Mouse (Mus musculus) lung, embryonic 16.5 days (tissue): ENCODE measurements around the gene Samd3. TPM values are rescaled to one million over a fixed set of nuclear protein-coding genes. Genes with fewer than 3 reads are reported as not detected.
A peak's percentile ranks its signal among the peaks of the same experiment; 100 is the strongest.

Experiments used
- ATAC-seq: fragments of 200-750 bp; cut with Nextera tagmentation; 2 replicates; pipeline ENCODE4 v1.8.0; 2017; ENCODE audit warnings: low read depth, mild to moderate bottlenecking, moderate library complexity
- H3K27ac ChIP-seq: fragments of 300-500 bp; sonication (generic); 2 replicates; pipeline ENCODE4 v1.5.1; 2014; ENCODE audit warnings: mild to moderate bottlenecking, control low read depth, low read length
- H3K27me3 ChIP-seq: fragments of 300-500 bp; sonication (generic); 2 replicates; pipeline ENCODE4 v1.6.1; 2014; ENCODE audit warnings: low read depth, low read length, mixed read lengths; ENCODE audit not compliant: control insufficient read depth, insufficient read depth
- H3K36me3 ChIP-seq: fragments of 300-500 bp; sonication (generic); 2 replicates; pipeline ENCODE4 v1.6.1; 2014; ENCODE audit warnings: low read length; ENCODE audit not compliant: control insufficient read depth, insufficient read depth
- H3K4me1 ChIP-seq: fragments of 300-500 bp; sonication (generic); replicated peaks from 2 replicates; pipeline ENCODE4 v1.6.1; 2014; ENCODE audit warnings: low read length, mixed read lengths; ENCODE audit not compliant: control insufficient read depth, insufficient read depth
- H3K4me2 ChIP-seq: fragments of 300-500 bp; sonication (generic); 2 replicates; pipeline ENCODE4 v1.6.1; 2014; ENCODE audit warnings: low read depth, low read length, control low read depth
- H3K4me3 ChIP-seq: fragments of 300-500 bp; sonication (generic); 2 replicates; pipeline ENCODE4 v1.5.1; 2014; ENCODE audit warnings: mild to moderate bottlenecking, low read length, control low read depth
- H3K9ac ChIP-seq: fragments of 300-500 bp; sonication (generic); 2 replicates; pipeline ENCODE4 v1.6.1; 2014; ENCODE audit warnings: low read length, control low read depth
- H3K9me3 ChIP-seq: fragments of 300-500 bp; sonication (generic); 2 replicates; pipeline ENCODE4 v1.6.1; 2016; ENCODE audit warnings: low read length; ENCODE audit not compliant: control insufficient read depth
- WGBS: fragments of 180-500 bp; shearing (Covaris S2); extraction: QIAGEN DNeasy Blood & Tissue Kit; methylation state at CpG from one replicate; pipeline ENCODE4 v1.1.7; 2014; 5-methylcytosine and 5-hydroxymethylcytosine counted together
- polyA plus RNA-seq: library from polyadenylated mRNA; unstranded; fragments of >200 nt; fragmentation: Nextera tagmentation; extraction: Ambion mirVana; gene quantifications from 2 replicates; pipeline ENCODE4 v1.2.1, GENCODE M21; 2015

The Samd3 gene
- polyA plus RNA-seq, 1 experiment from 2014 or later, result 0.49 TPM

DNA sequence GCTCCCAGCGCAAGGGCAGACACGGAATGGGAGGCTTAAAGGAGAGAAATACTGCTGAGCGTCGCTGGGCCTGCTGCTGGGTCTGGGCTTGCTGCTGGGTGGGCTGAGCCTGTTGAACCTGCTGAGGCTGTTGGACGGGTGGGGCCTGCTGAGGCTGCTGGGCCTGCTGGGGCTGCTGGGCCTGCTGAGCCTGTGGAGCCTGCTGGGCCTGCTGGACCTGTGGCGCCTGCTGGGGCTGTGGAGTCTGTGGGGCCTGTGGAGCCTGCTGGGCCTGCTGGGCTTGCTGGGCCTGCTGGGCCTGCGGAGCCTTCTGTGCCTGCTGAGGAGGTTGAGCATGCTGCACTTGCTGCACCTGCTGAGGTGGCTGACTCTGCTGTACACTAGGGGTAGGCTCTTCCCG, 50.5 kb downstream of the Samd3 start:
- Histone ChIP-seq H3K36me3 (peaks cover 22% of the 10 kb centered on the region), H3K27ac (no peak overlapping the region), H3K4me1 (no peaks in the 10 kb centered on the region), H3K4me2 (no peak overlapping the region), H3K9me3 (no peaks in the 10 kb centered on the region), H3K4me3 (no peak overlapping the region), H3K9ac (no peak overlapping the region), H3K27me3 (no peaks in the 10 kb centered on the region)
- ATAC-seq, result peak; percentile 78
- 63% methylated on average over 8 of the region's 8 CpGs for WGBS

DNA sequence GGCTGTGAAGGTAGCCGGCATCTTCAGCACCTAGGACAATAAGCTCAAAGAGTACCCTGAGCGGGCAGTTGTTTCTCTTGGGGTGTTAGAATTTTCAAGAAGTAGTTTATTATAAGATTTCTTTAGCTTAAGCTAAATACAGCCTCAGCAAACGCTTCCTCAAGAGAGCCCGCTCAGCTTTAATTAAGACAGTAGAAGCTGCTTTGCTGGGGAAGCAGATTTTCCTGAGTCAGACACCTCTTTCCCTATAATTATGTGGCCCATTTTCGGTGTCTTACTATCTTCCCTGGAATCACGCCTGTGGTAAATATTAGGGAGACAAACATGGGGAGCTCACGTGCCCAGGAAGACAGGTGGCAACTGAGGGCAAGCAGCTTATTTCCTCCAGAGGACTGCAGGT, 57.6 kb downstream of the Samd3 start:
- Histone ChIP-seq H3K4me2 (no peak overlapping the region), H3K4me1 (no peaks in the 10 kb centered on the region), H3K9ac (no peak overlapping the region), H3K36me3 (peaks cover 6% of the 10 kb centered on the region; the same call in 1 of the 2 replicates), H3K27me3 (no peaks in the 10 kb centered on the region), H3K9me3 (no peaks in the 10 kb centered on the region), H3K27ac (no peak overlapping the region), H3K4me3 (no peak overlapping the region)
- ATAC-seq, result no peak
- WGBS, result 76% methylated on average over 7 of the region's 7 CpGs

DNA sequence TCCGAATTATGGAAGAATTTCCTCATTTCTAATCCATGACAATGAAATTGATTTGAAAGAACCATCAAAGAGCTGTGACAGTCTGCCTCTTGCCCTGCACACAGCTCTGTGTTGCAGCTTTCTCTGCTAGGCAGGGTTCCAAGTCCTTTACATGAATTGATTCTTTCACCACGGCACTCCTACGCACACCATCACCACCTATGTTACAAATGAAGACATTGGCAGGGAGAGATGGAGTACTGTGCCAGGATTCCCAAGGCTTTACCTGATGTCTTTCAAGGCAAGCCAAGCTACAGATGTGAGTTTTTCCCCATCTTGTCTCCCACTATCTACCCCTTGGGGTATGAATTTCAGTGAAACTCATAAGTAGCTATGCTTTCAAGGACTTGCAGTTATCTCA, 67.7 kb downstream of the Samd3 start:
- no peak overlapping the region for H3K4me3 ChIP-seq
- ATAC-seq, result no peak
- WGBS, result 76% methylated on average over 3 of the region's 3 CpGs
- peaks cover 9% of the 10 kb centered on the region for H3K36me3 ChIP-seq
- H3K9me3 ChIP-seq, result no peaks in the 10 kb centered on the region
- H3K27me3 ChIP-seq, result no peaks in the 10 kb centered on the region
- H3K4me1 ChIP-seq, result no peaks in the 10 kb centered on the region
- no peak overlapping the region for H3K4me2 ChIP-seq
- H3K9ac ChIP-seq, result no peak overlapping the region
- H3K27ac ChIP-seq, result no peak overlapping the region

DNA sequence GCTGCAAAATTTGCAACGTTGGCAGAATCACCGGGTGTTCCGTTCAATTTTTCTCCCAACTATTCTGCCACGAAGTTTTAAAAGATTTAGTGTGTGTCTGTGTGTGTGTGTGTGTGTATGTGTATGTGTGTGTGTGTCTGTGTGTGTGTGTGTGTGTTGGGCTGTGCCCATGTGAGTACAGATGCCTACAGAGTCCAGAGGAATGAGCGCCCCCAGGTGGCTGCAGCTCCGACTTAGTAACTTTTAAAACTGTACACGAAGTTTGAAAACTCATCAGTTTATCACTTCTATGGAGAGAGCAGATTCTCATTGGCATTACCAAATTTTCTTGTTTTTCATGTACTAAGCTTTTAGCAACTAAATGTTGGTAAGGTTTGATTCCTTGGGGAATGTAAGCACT, 68.1 kb downstream of the Samd3 start:
- Histone ChIP-seq H3K27me3 (no peaks in the 10 kb centered on the region), H3K9ac (no peak overlapping the region), H3K9me3 (no peaks in the 10 kb centered on the region), H3K4me2 (no peak overlapping the region), H3K36me3 (peaks cover 12% of the 10 kb centered on the region), H3K27ac (no peak overlapping the region), H3K4me3 (no peak overlapping the region), H3K4me1 (no peaks in the 10 kb centered on the region)
- ATAC-seq, result no peak
- 79% methylated on average over 7 of the region's 7 CpGs for WGBS

DNA sequence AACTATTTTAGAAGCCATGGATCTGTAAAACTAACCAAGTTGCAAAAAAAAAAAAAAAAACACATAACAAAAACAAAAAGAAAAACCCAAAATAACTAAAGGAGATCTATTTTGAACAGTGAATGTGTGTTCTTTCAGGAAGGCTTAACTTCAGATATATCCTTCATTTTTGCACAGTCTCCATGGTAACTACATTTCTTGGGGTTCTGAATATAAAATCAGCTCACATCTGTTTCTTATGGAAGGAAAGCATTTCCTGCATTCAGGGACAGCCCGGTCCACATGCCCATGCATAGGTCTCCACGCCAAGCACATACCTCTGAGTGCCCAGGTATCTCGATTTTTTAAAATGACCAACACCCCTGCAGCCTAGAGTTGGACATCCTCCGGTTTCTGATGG, 72.8 kb downstream of the Samd3 start:
- peaks cover 13% of the 10 kb centered on the region for H3K36me3 ChIP-seq
- H3K4me2 ChIP-seq, result no peak overlapping the region
- H3K9me3 ChIP-seq, result no peaks in the 10 kb centered on the region
- WGBS, result 95% methylated on average over 4 of the region's 4 CpGs
- H3K9ac ChIP-seq, result no peak overlapping the region
- H3K4me3 ChIP-seq, result no peak overlapping the region
- H3K27ac ChIP-seq, result no peak overlapping the region
- H3K4me1 ChIP-seq, result no peaks in the 10 kb centered on the region
- no peaks in the 10 kb centered on the region for H3K27me3 ChIP-seq
- no peak for ATAC-seq

DNA sequence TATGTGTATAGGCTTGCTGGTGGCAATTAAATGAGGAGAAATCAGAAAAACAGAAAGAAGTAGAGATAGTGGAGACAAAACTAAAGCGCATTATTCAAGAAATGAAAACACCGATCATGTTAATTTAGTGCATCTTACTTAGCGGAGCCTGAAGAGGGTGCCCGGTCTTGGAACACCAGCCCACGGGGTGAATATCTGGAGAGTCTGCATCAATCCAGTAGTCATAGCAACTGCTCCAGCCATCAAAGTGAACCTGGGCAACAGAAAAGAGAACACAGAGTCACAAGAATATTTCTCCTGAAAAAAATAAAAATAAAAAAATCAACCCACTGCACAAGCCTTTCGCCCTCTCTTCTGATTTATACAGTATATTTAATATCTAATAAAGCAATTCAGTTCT, 74.0 kb downstream of the Samd3 start:
- ATAC-seq, result no peak
- Histone ChIP-seq H3K27me3 (no peaks in the 10 kb centered on the region), H3K4me1 (no peaks in the 10 kb centered on the region), H3K4me3 (no peak overlapping the region), H3K36me3 (peaks cover 13% of the 10 kb centered on the region), H3K9me3 (no peaks in the 10 kb centered on the region), H3K9ac (no peak overlapping the region), H3K4me2 (no peak overlapping the region), H3K27ac (no peak overlapping the region)
- WGBS, result 92% methylated on average over 6 of the region's 6 CpGs

DNA sequence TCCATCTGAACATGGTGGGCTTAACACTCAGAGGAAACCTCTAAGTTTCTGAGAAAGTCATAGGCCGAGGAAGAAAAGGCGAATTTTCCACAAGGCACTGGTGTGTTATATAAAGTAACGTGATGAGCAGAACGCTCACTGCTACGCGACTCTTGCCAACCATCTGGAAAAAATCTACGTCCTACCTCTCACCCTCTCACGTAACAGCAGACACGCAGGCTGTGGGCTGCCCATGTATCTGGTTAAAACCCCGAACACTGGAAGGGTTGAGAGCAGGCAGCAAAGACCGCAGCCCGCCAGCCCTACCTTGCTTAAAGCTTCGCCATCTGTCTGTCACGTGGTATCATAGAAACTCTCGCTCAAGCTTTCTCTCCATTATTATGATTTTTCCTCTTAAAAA, 84.8 kb downstream of the Samd3 start:
- Histone ChIP-seq H3K27ac (no peak overlapping the region), H3K36me3 (peaks cover 23% of the 10 kb centered on the region), H3K27me3 (no peaks in the 10 kb centered on the region), H3K9me3 (no peaks in the 10 kb centered on the region), H3K9ac (no peak overlapping the region), H3K4me1 (no peaks in the 10 kb centered on the region), H3K4me3 (no peak overlapping the region), H3K4me2 (no peak overlapping the region)
- ATAC-seq, result no peak
- WGBS, result 94% methylated on average over 15 of the region's 15 CpGs

DNA sequence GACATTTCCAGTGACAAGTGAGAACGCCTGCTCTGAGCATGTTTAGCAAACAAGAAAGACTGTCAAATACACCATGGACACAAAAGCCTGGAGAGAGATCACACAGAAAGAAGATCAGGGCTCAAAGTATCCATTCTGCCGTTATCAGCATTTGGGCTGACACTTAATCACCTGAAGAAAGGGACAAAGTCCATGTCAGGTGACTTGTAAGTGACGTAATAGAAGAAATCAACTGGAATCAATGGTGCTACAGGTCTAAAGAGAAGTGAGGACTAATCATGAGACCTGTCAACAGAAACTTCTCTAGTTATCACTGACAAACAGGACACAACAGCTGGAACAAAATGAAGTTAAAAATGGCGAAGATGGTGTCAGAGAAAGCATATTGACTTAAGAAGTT, 91.2 kb downstream of the Samd3 start:
- Histone ChIP-seq H3K9ac (no peak overlapping the region), H3K9me3 (no peaks in the 10 kb centered on the region), H3K4me1 (no peaks in the 10 kb centered on the region), H3K27ac (no peak overlapping the region), H3K27me3 (no peaks in the 10 kb centered on the region), H3K4me2 (no peak overlapping the region), H3K4me3 (no peak overlapping the region), H3K36me3 (peaks cover 8% of the 10 kb centered on the region; the same call in 1 of the 2 replicates)
- no peak for ATAC-seq
- WGBS, result 75% methylated on average over 4 of the region's 4 CpGs
